Mouse (Mus musculus): ENCODE results near the gene Henmt1. TPM values are rescaled to one million over a fixed set of nuclear protein-coding genes. Genes with fewer than 3 reads are reported as not detected.

The Henmt1 gene
- polyA plus RNA-seq, 1 experiment from 2014 or later: 0.88 TPM

DNA sequence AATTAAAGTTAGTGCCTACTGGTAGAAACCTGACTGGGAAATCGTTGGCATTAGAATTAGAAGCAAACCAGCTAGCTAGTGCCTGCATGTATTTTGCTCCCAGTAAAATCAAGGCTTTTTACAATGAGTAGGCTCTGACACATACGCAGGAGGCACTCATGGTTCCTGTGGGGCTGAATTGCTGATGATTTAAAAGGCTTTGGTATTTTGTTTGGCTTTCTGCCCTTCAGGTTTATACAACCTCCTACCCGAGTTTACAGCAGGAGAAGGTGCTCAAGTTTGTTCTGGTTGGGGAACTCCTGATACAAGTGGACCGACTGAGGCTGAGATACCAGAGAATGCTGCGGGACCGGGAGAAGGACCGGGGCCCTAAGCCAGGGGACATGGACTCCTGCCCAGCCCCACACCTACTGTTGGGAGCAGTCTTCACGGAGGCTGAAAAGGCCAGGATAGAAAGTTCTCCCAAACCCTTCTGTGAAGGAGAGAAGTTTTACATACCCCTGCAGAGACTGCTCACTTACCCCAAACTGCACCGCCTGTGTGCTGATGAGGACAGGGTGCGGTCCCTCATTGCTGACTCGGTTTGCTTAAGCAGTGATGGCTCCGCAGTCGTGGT is 20.1 kb downstream of the Henmt1 start:
- 83% methylated on average over 13 of the region's 13 CpGs for WGBS
- peaks cover 18% of the 10 kb centered on the region for H3K4me1 ChIP-seq
- H3K4me3 ChIP-seq: no peak overlapping the region
- no peaks in the 10 kb centered on the region for H3K9me3 ChIP-seq
- no peaks in the 10 kb centered on the region for H3K27me3 ChIP-seq (ENCODE audit: poor library complexity, severe bottlenecking)
- no peaks in the 10 kb centered on the region for H3K36me3 ChIP-seq (replicated peaks)
- no peak overlapping the region for H3K27ac ChIP-seq
- DNase-seq (ENCODE audit: extremely low spot score, low spot score): no peak

- peaks cover 18% of the 10 kb centered on the region for H3K4me1 ChIP-seq
- no peaks in the 10 kb centered on the region for H3K27me3 ChIP-seq (ENCODE audit: poor library complexity, severe bottlenecking)
- peak overlapping the region; percentile 18; the same call in 1 of the 2 replicates for H3K4me3 ChIP-seq
- H3K27ac ChIP-seq: peak overlapping the region; percentile 78
- WGBS: 40% methylated on average over 7 of the region's 7 CpGs
- DNase-seq (ENCODE audit: extremely low spot score, low spot score): peak; percentile 34
- no peaks in the 10 kb centered on the region for H3K36me3 ChIP-seq (replicated peaks)
- no peaks in the 10 kb centered on the region for H3K9me3 ChIP-seq
These were observed 21.6 kb downstream of the Henmt1 start for GRCm38 (mm10) chr3:108961226-108961625.

GRCm38 (mm10) chr3:108961655-108962054 is 22.0 kb downstream of the Henmt1 start:
- peaks cover 18% of the 10 kb centered on the region for H3K4me1 ChIP-seq
- H3K27ac ChIP-seq: peak overlapping the region; percentile 78
- H3K27me3 ChIP-seq (ENCODE audit: poor library complexity, severe bottlenecking): no peaks in the 10 kb centered on the region
- H3K36me3 ChIP-seq (replicated peaks): no peaks in the 10 kb centered on the region
- 59% methylated on average over 6 of the region's 6 CpGs for WGBS
- no peaks in the 10 kb centered on the region for H3K9me3 ChIP-seq
- peak overlapping the region; percentile 18; the same call in 1 of the 2 replicates for H3K4me3 ChIP-seq
- no peak for DNase-seq (ENCODE audit: extremely low spot score, low spot score)

DNA sequence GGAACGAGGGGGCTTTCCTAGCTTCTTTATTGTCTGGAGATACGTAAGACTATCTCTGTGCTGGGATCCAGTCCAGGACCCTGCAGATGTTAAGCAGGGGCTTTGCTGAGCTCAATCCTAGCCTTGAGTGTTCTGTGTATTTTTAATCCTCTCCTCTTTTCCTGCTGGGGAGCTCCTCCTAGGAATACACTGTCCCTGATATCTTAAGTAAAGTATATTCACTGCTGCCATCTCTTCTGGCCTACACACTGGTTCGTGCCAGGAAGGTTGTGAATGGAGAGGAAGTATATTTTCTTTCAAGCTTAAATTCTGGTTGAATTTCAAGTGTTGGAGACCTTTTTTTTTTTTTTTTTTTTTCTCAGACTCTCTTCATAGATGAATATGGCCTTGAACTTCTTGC is 23.6 kb downstream of the Henmt1 start:
- Histone ChIP-seq H3K9me3 (no peaks in the 10 kb centered on the region), H3K4me1 (peaks cover 18% of the 10 kb centered on the region), H3K4me3 (no peak overlapping the region), H3K27me3 (ENCODE audit: poor library complexity, severe bottlenecking) (no peaks in the 10 kb centered on the region), H3K36me3 (replicated peaks) (no peaks in the 10 kb centered on the region), H3K27ac (no peak overlapping the region)
- DNase-seq (ENCODE audit: extremely low spot score, low spot score): no peak
- 86% methylated on average over 3 of the region's 3 CpGs for WGBS

DNA sequence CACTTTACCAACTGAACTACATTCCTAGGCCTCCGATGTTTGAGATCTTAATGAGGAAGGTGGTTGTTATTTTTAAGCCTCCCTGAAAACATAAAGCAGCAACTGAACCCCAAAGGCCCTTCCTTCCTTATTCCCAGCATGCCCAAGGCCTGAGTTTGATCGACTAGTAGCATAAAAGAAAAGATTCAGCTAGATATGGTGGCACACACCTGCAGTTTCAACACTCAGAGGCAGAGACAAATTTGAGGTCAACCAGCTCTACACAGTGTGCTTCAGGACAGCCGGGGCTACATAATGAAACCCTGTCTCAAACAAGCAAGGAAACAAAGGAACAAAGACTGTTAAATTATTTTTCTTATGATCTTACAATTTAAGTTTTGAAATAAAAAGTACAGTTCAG is 24.1 kb downstream of the Henmt1 start:
- H3K4me3 ChIP-seq: no peak overlapping the region
- H3K36me3 ChIP-seq (replicated peaks): no peaks in the 10 kb centered on the region
- 86% methylated on average over 3 of the region's 3 CpGs for WGBS
- H3K9me3 ChIP-seq: no peaks in the 10 kb centered on the region
- H3K27me3 ChIP-seq (ENCODE audit: poor library complexity, severe bottlenecking): no peaks in the 10 kb centered on the region
- H3K27ac ChIP-seq: no peak overlapping the region
- no peak for DNase-seq (ENCODE audit: extremely low spot score, low spot score)
- H3K4me1 ChIP-seq: peaks cover 18% of the 10 kb centered on the region

- no peak overlapping the region for H3K27ac ChIP-seq
- H3K9me3 ChIP-seq: no peaks in the 10 kb centered on the region
- H3K4me1 ChIP-seq: peaks cover 18% of the 10 kb centered on the region
- H3K27me3 ChIP-seq (ENCODE audit: poor library complexity, severe bottlenecking): no peaks in the 10 kb centered on the region
- no peak for DNase-seq (ENCODE audit: extremely low spot score, low spot score)
- no peaks in the 10 kb centered on the region for H3K36me3 ChIP-seq (replicated peaks)
- no peak overlapping the region for H3K4me3 ChIP-seq
- WGBS: 76% methylated on average over 7 of the region's 7 CpGs
These were observed 24.8 kb downstream of the Henmt1 start for GRCm38 (mm10) chr3:108964361-108965044.

GRCm38 (mm10) chr3:108966051-108966450 is 26.4 kb downstream of the Henmt1 start:
- 97% methylated on average over 3 of the region's 3 CpGs for WGBS

DNA sequence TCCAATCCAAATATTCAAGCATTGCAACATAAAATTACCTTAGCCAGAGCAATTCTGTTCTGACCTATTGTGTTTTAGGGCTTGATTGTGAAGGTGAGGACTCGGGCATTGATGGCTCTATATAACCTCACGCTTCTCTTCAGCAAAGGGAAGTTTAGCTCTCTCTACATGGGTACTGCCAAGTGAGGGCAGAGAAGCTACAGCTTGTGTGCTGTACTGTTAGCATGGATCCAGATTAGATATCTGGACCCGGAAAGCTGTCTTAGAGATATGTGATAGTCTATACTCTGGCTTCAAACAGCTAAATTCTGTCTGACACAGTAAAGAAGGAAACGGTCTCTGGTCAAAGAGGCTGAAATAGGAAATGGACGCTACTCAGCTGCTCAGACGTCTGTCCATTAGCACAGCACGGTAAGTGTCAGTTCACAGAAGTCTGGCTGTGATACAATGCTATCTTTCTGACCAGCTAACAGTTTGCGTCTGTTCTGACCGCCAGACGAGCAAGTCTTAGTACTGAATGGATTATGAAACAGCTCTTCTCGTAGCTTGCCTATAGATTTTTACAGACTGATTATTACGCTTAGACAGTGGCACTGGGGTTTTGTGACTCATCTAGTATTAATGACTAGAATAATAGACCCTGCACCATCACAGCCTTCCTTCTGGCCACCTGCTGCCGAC is 34.4 kb downstream of the Henmt1 start:
- H3K27ac ChIP-seq: no peak overlapping the region
- H3K4me3 ChIP-seq: no peak overlapping the region

More at GRCm38 (mm10) chr3:108966051-108966450, 26.4 kb downstream of the Henmt1 start:
- H3K36me3 ChIP-seq (replicated peaks): no peaks in the 10 kb centered on the region
- peaks cover 14% of the 10 kb centered on the region for H3K4me1 ChIP-seq
- H3K27me3 ChIP-seq (ENCODE audit: poor library complexity, severe bottlenecking): no peaks in the 10 kb centered on the region
- no peak for DNase-seq (ENCODE audit: extremely low spot score, low spot score)
- H3K4me3 ChIP-seq: no peak overlapping the region
- no peaks in the 10 kb centered on the region for H3K9me3 ChIP-seq
- no peak overlapping the region for H3K27ac ChIP-seq

DNA sequence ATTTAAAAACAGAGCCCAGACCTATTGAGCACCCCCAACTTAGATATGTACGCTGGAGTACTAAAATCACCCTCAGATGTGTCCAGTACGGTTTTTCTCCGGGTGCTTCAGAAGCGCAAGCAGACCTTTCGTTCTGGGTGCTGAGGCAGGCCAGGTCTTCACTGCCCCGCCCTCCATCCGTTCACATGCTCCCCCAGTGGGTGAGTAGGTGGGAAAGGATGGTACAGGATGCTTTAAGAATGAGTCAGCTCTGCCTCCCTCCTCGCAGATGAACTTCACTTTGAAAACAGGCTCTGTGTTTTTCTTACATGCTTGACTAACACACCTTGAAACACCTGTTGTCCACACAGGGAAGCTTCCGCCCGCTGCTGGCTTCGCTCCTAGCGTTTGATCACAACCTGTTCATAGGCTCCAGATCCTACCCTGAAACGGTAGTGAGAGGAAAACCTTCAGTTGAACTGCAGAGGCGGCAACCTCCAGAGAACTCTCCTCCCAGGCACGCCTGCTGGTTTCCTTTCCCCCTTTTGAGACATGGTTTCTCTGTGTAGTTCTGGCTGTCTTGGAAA is 35.3 kb downstream of the Henmt1 start:
- Histone ChIP-seq H3K4me3 (no peak overlapping the region), H3K36me3 (replicated peaks) (peaks cover 38% of the 10 kb centered on the region), H3K27me3 (ENCODE audit: poor library complexity, severe bottlenecking) (no peaks in the 10 kb centered on the region), H3K9me3 (no peaks in the 10 kb centered on the region), H3K27ac (no peak overlapping the region), H3K4me1 (no peaks in the 10 kb centered on the region)
- 91% methylated on average over 15 of the region's 15 CpGs for WGBS
- DNase-seq (ENCODE audit: extremely low spot score, low spot score): no peak

More for the DNA sequence above, 34.4 kb downstream of the Henmt1 start:
- Histone ChIP-seq H3K27me3 (ENCODE audit: poor library complexity, severe bottlenecking) (no peaks in the 10 kb centered on the region), H3K9me3 (no peaks in the 10 kb centered on the region), H3K4me1 (no peaks in the 10 kb centered on the region), H3K36me3 (replicated peaks) (peaks cover 29% of the 10 kb centered on the region)
- WGBS: 92% methylated on average over 13 of the region's 13 CpGs
- no peak for DNase-seq (ENCODE audit: extremely low spot score, low spot score)

- H3K9me3 ChIP-seq: no peaks in the 10 kb centered on the region
- DNase-seq (ENCODE audit: extremely low spot score, low spot score): no peak
- H3K4me3 ChIP-seq: no peak overlapping the region
- H3K36me3 ChIP-seq (replicated peaks): peaks cover 48% of the 10 kb centered on the region
- no peaks in the 10 kb centered on the region for H3K4me1 ChIP-seq
- WGBS: 96% methylated on average over 13 of the region's 13 CpGs
- no peak overlapping the region for H3K27ac ChIP-seq
- no peaks in the 10 kb centered on the region for H3K27me3 ChIP-seq (ENCODE audit: poor library complexity, severe bottlenecking)
These were observed 37.8 kb downstream of the Henmt1 start for GRCm38 (mm10) chr3:108977340-108978030.

DNA sequence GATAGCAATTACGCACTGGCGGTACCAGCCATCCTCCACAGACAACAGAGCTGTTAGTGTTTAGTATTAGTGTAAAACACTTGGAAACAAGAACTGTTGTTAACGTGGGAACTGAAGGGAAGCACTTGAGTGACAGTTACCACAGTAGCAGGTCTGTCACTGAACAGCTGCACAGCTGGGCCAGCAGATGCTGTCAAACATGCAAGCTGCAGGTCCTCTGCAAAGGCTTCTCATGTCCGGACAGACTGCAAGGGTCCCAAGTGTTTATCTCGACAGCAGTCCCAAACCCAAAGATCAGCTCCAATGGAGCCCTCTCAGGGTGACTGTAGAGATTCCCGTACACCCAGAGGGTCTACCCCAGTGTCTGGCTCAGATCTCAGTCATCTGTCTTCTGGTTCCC is 42.3 kb downstream of the Henmt1 start:
- Histone ChIP-seq H3K9me3 (no peaks in the 10 kb centered on the region), H3K27ac (no peak overlapping the region)
- 89% methylated on average over 6 of the region's 6 CpGs for whole genome bisulfite sequencing

GRCm38 (mm10) chr3:108983989-108984388 is 44.3 kb downstream of the Henmt1 start:
- Histone ChIP-seq H3K9me3 (no peaks in the 10 kb centered on the region), H3K27ac (no peak overlapping the region), H3K27me3 (ENCODE audit: poor library complexity, severe bottlenecking) (no peaks in the 10 kb centered on the region), H3K4me3 (no peak overlapping the region), H3K36me3 (replicated peaks) (peaks cover 20% of the 10 kb centered on the region), H3K4me1 (peaks cover 15% of the 10 kb centered on the region)
- WGBS: 77% methylated on average over 5 of the region's 5 CpGs
- no peak for DNase-seq (ENCODE audit: extremely low spot score, low spot score)

More for the DNA sequence above, 42.3 kb downstream of the Henmt1 start:
- Histone ChIP-seq H3K36me3 (replicated peaks) (peaks cover 40% of the 10 kb centered on the region), H3K4me3 (no peak overlapping the region), H3K27me3 (ENCODE audit: poor library complexity, severe bottlenecking) (no peaks in the 10 kb centered on the region), H3K4me1 (peaks cover 7% of the 10 kb centered on the region)
- DNase-seq (ENCODE audit: extremely low spot score, low spot score): no peak

All from forebrain, embryonic 10.5 days (tissue).